Mouse (Mus musculus) left cerebral cortex, adult 8-10 months (tissue): ENCODE measurements at regions not wholly inside any gene's neighbourhood (a gene's known extent, or its start where the extent isn't known, plus 50 kb on each side); places are given as distances from the start of the nearest gene placed in this dataset.

ENCODE experiments used
- DNase-seq, 2 experiments: peaks; one replicate each; pipeline ENCODE4 v3.0.0; 2022; ENCODE audit warnings: low spot score in 2 of 2

GRCm38 (mm10) chr6:49990522-49990858 is 119.6 kb upstream of the Mpp6 start:
- DNase-seq, result no peak

- no peak for DNase-seq
Observed at GRCm38 (mm10) chr6:49999365-49999764, 110.7 kb upstream of the Mpp6 start.

GRCm38 (mm10) chr6:50008074-50008473 is 102.0 kb upstream of the Mpp6 start:
- no peak for DNase-seq

GRCm38 (mm10) chr6:50008869-50009268 is 101.2 kb upstream of the Mpp6 start:
- DNase-seq, result no peak

GRCm38 (mm10) chr6:50009339-50009738 is 100.7 kb upstream of the Mpp6 start:
- no peak for DNase-seq

GRCm38 (mm10) chr6:50009856-50010255 is 100.2 kb upstream of the Mpp6 start:
- DNase-seq, result no peak

- DNase-seq, result no peak
Observed at GRCm38 (mm10) chr6:50011071-50011470, 99.0 kb upstream of the Mpp6 start.

- no peak for DNase-seq
Observed at GRCm38 (mm10) chr6:50011746-50012453, 98.1 kb upstream of the Mpp6 start.

- no peak for DNase-seq
Observed at GRCm38 (mm10) chr6:50013067-50013466, 97.0 kb upstream of the Mpp6 start.

- DNase-seq, result no peak
Observed at GRCm38 (mm10) chr6:50013842-50014241, 96.2 kb upstream of the Mpp6 start.

GRCm38 (mm10) chr6:50027981-50028380 is 82.1 kb upstream of the Mpp6 start:
- DNase-seq, result no peak

- no peak for DNase-seq
Observed at GRCm38 (mm10) chr6:50029895-50030515, 80.0 kb upstream of the Mpp6 start.

GRCm38 (mm10) chr6:50031356-50031755 is 78.7 kb upstream of the Mpp6 start:
- no peak for DNase-seq

- no peak for DNase-seq
Observed at GRCm38 (mm10) chr6:50032894-50033595, 77.0 kb upstream of the Mpp6 start.

- DNase-seq, result no peak
Observed at GRCm38 (mm10) chr6:50037614-50038013, 72.4 kb upstream of the Mpp6 start.

- no peak for DNase-seq
Observed at GRCm38 (mm10) chr6:50038369-50038768, 71.7 kb upstream of the Mpp6 start.

GRCm38 (mm10) chr6:50041044-50041443 is 69.0 kb upstream of the Mpp6 start:
- no peak for DNase-seq

- no peak for DNase-seq
Observed at GRCm38 (mm10) chr6:50042127-50042526, 67.9 kb upstream of the Mpp6 start.

- no peak for DNase-seq
Observed at GRCm38 (mm10) chr6:50044165-50044564, 65.9 kb upstream of the Mpp6 start.

- DNase-seq, result no peak
Observed at GRCm38 (mm10) chr6:50046721-50047120, 63.3 kb upstream of the Mpp6 start.

GRCm38 (mm10) chr6:50052416-50052815 is 57.6 kb upstream of the Mpp6 start:
- no peak for DNase-seq

- DNase-seq, result no peak
Observed at GRCm38 (mm10) chr6:50053086-50053485, 57.0 kb upstream of the Mpp6 start.

GRCm38 (mm10) chr6:50054233-50054632 is 55.8 kb upstream of the Mpp6 start:
- DNase-seq, result no peak
